Mouse (Mus musculus) gastrocnemius, postnatal 4 days (tissue): ENCODE measurements around the gene Usp11. TPM values are rescaled to one million over a fixed set of nuclear protein-coding genes. Genes with fewer than 3 reads are reported as not detected.

ENCODE experiments used
- DNase-seq, 2 experiments: peaks; one replicate each; pipeline ENCODE4 v3.0.0; 2021 to 2022; ENCODE audit warnings: low spot score in 2 of 2, mixed read lengths in 2 of 2
- long read RNA-seq, 2 experiments: library from polyadenylated mRNA; stranded (forward); transcript quantifications; one replicate each; pipeline ENCODE4 v2.0.0; 2021
- total RNA-seq, 2 experiments: library from RNA; stranded (reverse); gene quantifications; 2 replicates each; pipeline ENCODE4 v1.2.3; 2021

Gene Usp11
- total RNA-seq = 10 to 100 TPM; 19.6 to 23.3 TPM
- long read RNA-seq, experiment 1, transcript Usp11-201 (21 exons, 3,467 nt) = major isoform, 21 of 31 reads
- long read RNA-seq, experiment 1, partial matches to known transcripts = 5 of 31 reads
- long read RNA-seq, experiment 1, other reads (novel, unspliced or antisense) = 5 of 31 reads
- long read RNA-seq, experiment 2, transcript Usp11-201 (21 exons, 3,467 nt) = major isoform, 25 of 34 reads
- long read RNA-seq, experiment 2, partial matches to known transcripts = 4 of 34 reads
- long read RNA-seq, experiment 2, other reads (novel, unspliced or antisense) = 5 of 34 reads

DNA sequence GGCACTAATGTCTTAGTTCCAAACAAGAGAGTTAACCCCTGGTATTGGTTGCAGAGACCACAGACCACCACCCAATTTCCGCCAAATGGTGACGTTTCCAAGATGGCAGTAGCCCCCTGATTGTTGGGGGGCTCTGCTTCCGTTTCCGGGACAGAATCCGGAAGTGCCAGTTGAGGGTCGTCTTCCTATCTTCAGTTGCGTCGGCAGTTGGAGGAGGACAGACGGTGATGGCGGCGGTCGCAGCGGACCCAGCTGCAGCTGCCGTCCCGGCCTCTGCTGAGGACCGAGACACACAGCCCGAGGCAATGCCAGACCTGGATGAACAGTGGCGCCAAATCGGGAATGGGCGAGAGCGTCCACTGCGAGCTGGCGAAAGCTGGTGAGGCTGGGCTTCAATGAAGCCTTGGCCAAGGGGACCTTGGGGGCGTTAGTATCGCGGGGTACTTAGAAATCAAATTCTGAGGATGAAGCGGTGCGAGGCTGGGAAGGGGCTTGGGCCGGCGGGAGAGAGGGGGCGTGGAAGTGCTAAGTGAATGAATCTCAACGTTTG, at the start of gene Usp11:
Gene Usp11, plus strand, starts transcription at position 166 of the 550 bp plus-strand sequence.
- no peak for DNase-seq

DNA sequence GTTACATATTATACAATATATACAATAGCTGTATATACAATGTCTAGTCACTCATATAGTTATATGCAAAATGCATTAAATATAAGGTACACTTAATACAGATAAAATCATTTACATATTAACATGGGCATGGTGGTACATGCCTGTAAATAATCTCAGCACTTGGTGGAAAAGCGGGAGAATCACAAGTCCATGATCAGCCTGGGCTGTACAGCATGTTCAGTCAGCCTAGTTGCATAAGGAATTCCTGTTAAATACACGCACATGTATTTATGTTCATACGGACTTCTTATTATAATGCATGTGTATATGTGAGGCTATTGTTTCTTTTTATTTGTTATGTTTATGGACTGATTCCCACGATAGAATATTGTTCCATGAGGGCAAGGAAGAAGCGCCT, 46.1 kb upstream of the Usp11 start:
- no peak for DNase-seq

DNA sequence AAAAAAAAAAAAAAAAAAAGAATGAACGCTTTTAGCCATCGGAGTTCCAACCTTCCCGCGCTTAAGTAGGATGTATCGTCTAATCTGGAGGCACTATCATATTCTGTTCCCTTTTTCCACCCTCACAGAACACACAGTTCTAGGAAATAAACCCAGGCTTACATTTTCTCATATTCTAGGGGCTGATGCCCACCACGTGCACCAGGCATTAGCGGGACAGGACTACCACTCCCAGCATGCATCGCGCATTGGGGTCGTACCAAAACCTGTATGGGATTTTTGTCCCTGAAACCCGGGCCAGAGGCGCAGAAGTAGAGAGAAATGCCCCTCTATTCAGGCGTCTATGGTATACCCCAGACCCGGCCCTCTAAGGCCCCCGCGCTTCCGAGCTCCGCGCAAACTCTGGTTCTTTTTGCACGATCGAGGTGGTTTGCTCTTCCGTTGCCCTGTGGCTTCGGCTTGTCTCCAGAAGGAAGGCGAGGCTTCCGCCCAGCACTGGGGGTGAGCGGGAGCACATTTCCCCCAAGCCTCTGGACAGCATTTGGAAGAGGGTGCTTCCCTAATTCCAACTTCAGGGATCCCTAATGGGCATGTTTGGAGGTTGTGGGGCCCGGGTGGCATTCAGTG, 45.6 kb upstream of the Usp11 start, which contains the start of gene Uba1:
Gene Uba1, plus strand, starts transcription at position 301 of the 627 bp plus-strand sequence.
- DNase-seq = peak; percentile 29 to 70

DNA sequence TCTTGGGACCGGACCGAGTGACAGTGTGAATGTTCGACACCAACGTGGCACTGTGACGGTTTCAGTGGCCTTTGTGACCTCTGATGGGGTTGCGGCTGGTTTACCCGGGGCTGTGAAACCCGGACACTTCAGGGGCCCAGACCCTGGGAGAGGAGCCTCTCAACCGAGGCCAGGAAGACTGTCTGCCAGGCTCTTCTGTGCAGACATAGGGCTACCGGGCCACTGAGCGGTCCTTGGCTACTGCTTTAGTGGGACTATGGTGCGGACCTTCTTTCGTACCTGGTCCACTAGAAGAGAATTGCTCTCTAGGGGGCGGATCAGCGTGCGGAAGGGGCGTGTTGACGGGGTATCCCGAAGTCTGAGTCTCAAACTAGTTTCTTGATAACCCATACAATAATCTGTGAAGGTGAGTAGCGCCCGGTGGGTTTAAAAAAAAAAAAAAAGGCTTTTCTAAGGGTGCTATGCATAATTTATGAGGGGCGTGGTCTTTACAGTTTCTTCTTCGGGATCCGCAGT, 44.8 kb upstream of the Usp11 start:
- peak in 1 of 2 experiments; percentile 8 for DNase-seq

DNA sequence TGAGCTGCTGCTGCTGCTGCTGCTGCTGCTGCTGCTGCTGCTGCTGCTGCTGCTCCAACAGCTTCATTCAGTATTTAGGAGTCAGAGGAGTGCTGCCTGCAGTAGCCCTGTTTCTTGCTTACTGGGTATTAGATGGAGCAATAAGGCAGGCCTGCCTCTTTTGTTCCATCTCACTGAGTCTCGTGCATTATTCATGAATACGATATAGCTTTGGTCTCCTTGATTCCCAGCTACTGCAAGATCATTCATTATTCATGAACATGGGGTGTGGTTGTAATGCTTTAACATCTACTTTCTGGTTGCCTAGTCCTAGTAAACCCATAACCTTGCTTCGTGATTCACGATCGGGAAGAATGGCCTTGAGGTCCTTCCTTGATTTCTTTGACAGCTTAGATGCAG, 41.4 kb upstream of the Usp11 start:
- no peak for DNase-seq

DNA sequence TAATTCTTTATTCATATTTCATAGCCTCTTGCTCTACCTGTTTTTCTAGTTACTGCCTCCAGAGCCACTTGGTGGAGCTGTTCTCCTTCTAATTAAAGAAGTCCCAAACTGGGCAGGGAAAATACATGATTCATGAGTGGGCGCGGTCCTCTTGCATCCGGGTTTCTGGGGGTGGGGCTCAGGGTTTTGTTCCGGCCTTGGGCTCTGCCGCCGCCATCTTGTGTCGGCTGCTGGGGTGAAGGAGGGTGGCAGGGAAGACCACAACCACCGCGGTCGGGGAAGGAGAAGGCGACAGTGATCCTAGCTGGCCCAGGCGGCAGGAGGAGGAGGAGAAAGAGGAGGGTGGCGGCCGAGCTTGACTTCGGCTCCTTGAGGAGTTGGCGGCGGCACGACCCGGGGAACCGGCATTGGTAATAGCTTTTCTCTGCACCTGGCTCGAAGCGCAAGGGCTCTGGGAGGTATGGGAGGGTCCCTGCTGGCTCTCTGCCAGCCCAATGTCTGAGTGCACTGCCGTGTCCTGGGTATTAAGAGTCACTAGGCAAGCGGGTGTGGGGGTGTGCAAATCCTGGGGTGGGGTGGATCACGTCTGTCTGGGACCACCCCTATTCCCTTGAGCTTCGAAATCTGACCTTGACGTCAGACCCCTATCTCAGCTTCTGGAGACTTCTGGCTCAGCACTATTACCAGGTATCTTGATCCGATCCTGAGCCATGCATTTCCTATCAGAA, 40.8 kb upstream of the Usp11 start:
- peak; percentile 56 to 78 for DNase-seq

DNA sequence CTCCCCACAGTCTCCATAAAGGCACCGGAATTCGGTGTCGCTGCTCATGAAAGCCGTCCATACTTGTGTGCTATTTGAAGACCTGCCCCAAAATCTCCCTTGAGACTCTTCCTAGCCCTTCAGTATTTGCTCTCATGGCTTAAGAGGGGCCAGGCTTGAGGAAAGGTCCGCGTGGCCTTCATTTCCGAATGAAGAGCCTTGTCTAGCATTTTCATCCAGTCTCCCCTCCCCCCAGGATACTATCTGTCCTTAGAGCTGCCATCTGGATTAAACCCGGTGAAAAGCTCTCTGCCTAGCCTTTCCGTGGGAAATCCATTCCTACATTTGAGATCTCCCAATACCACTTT, 40.3 kb upstream of the Usp11 start:
- no peak for DNase-seq

DNA sequence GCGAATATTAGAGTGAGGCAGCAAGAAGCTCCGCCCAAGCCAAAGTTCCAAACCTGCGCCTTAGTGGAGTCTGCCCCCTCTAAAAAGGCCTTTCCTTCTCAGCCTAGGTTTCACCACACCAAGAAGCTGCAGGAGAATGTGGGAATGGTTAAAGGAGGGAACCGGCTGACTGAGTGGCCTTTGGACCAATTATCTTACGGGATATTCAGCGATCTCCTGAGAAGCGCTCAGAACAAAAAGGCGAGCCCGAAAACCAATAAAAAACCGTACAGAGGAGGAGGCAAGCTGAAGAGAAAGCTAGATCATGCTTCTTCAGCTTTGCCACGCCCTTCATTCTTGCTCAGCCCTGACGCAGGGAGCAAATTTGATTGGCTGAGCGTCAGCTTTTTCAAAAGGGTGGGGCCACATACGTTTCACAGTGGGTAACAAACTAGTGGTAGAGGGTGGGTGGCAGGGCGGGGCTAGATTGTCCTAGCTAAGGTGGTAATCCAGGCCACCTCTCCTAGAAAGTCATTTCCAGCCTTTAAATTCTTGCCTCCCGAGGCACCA, 16.1 kb upstream of the Usp11 start, which contains the start of gene Cdk16:
Gene Cdk16, plus strand, starts transcription at position 436 of the 549 bp plus-strand sequence.
- peak in 1 of 2 experiments; percentile 79 for DNase-seq

DNA sequence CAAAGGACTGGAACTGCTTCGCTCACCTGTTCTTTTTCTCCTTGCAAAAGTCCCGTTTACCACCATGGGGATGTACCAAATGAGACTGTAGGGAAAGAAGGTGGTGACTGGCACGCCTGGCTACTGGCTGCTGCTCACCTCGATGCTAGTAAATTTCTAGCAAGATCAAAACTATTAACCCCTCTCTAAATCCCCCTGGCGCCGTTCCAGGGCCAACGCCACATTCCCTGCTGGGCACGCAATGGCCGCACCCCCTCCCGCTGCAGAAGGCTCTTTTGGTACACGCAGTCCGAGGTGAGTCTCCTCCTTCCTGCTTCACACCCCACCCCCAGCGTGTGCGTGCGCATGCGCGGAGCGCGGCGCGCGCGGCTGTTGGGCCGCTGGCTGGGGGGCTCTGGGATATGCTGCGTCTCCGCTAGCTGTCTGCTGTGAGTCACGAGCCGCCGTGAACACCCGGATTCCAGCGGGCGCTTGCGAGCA, 15.6 kb upstream of the Usp11 start:
- DNase-seq = peak; percentile 57 to 79

DNA sequence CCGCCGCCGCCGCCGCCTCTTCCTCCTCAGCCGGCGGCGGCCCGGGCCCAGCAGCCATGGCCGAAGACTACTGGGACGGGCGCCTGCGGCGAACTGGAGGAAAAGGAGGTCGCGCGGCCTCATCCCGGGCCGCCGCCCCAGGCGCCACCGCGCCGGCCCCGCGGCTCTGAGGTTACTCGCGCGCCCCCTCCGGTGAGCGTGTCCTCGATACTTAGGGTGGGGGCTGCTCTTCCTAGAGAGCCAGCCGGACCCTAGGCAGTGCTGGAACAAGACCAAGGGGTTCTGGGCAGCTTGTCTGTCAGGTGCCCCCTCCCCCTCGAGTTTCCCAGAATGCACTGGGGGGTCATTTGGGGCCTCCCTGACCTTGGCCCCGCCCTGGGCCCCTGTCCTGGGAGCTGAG, 15.1 kb upstream of the Usp11 start:
- DNase-seq = peak; percentile 21 to 66

DNA sequence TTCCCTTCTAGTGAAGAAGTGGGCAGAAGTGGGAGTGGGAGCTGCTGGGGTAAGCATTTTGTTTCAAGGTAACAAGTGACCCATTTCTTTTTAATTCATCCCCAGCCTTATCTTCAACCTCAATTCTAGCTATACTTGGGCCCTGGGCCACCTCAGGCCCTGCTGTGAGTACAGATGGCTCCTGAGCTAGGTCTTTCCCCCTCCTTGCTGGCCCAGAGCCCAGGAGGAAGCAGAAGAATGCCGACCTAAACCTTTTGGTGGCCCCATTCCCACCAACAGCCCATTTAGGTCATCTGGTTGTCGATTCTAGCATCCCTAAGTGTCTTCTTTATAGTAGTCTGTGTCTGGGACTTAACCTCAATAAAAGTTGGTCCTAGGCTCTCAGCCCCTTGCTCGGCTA, 12.1 kb upstream of the Usp11 start:
- DNase-seq = no peak

DNA sequence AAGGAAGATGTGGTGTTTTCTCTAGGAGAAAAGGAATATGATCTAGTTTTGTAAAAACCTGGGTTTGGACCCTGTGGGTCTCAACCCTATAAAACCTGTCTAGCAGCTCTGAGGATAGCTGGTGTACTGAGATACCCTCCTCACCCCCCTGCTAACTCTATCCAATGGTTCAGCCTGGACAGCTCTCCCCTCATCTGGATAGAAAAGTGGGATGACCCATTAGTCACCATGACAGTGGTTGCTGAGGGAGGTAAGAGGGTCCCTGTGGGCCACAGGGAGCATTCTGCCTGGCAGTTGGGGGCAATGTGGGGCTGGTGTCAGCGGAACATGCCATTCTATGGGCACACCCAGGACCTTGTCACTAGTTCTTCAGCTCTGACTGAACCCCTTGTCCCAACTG, 11.1 kb upstream of the Usp11 start:
- no peak for DNase-seq

DNA sequence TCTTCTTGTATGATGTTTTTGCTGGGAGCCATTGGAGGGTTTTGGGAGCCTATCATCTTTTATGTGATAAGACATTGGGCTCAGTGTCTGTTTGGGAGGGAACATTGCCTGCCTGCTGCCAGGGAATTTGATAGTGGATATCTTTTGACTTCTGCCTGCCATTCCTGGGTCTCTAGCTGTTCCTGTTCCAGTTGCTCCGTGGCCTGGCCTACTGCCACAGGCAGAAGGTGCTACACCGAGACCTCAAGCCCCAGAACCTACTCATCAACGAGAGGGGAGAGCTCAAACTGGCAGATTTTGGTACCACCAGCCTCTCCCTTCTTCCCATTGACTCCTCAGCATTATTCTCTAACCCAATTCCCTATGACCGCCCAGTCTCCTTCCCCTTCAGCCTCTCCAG, 7.9 kb upstream of the Usp11 start:
- no peak for DNase-seq

DNA sequence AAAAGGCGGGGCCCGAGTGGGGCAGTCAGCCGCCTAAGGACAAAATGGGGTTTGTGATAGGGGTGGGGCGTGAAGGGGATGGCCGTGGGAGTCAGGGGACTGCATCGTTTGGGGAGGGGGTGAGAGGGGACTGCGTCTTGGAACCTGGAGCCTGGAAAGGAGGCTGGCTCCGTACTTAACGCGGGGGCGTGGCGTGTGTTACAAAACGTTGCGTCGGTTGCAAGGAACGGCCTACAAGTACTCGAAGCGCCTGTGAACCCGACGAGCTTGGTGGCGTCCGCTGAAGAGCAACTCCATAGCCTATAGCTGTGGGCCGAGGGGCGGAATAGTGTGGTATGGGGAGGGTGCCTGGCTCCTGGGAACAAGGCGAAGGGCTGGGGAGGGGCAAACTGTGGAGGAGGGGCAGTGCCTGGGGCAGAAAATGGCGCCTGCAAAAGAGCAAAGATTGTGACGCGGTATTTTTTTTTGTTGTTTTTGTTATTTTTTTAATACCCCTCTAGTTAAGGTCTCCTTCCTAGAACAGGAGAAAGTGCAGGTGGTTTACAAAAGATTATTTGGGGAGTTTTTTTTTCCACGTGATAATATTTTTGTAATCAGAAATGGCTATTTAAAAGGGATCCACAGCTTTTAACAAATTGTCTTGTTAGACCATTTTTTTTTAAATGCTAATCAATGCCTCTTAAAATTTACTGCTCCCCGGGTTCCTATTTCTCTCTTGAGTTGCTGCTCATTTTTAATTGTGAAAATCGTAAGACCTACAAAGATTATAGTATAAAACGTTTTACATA, 783 bp downstream of the Usp11 start:
- peak; percentile 44 to 74 for DNase-seq

DNA sequence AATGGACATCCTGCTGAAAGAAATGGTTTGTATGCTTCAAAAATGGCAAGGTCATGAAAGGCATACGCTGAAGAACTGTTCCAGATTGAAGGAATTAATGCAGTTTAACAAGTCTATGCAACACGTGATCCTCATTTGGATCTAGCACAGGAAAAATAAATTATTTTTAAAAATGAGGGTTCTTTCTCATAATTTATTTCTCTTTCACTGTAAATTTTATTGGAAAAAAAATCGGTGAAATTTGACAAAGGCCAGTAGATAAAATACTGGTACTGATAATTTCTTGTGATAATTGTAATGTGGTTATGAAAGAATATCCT, 1.3 kb downstream of the Usp11 start:
- no peak for DNase-seq

DNA sequence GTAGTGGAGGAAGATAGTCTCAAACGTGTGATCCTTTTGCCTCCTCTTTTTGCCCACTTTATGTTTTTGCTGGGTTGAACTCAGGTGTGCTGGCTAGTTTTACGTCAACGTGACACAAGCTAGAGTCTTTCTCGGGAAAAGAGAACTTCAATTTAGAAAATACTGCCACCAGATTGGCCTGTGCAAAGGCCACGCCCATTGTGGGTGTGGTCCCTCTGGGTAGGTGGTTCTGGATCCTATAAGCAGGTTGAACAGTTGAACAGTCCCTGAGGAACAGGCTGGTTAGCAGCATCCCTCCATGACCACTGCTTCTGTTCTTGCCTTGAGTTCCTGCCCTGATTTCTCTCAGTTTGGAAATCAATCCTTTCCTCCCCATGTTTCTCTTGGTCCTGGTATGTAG, 25.0 kb downstream of the Usp11 start:
- no peak for DNase-seq

DNA sequence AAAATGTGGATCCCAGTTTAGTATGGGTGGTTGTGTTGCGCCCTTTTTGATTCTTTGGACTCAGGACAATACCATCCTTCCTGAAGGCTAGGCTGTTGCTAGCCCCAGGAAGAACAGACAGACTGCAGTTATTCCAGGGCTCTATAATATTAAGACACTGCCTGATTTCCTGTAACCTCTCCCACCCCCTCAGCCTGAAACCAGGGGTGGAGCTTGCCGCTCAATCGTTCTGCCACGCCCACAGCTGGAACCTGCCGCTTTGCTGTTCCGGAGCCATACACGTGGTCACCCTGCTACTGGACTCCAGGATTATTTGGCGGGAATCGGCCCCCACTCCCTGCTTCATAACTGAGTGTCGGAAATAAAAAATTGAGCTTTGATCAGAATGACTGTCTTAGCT, 26.3 kb downstream of the Usp11 start:
- DNase-seq = peak in 1 of 2 experiments; percentile 8

DNA sequence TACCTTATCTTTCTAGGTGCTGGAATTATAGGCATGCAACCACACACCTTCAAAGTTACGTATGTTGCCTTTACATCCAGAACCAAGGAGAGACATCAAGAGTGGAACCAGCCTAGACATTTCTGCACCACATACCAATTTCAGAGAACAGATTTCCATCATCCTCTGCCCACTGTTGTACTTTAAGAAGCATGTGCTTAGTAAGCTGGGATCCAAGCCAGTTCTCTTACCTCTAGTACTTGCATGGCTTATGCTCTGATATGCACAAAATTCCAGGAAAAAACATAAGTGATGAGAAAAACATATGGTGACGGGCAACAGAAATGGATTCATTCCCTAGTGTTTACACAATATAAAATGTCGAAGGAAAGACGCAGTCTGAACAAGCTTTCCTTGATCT, 32.8 kb downstream of the Usp11 start:
- DNase-seq = no peak

DNA sequence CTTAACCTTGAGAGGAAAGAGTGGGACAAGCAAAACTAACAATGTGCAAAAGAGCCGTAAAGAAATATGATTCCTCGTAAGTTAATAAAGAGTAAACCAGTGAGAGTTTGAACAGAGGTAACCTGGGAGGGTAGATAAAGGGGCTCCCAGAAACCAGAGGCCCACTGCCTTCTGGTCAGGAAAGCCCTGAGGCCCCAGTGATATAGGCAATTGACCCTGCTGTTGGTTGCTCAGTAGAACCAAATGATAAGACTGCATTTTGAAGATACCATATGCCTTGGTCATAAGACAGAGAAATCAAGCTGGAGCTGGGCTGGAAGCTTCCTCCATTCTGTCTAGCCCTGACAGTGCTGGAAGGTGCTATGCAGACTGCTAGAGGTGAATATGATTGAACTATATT, 45.1 kb downstream of the Usp11 start:
- DNase-seq = no peak

DNA sequence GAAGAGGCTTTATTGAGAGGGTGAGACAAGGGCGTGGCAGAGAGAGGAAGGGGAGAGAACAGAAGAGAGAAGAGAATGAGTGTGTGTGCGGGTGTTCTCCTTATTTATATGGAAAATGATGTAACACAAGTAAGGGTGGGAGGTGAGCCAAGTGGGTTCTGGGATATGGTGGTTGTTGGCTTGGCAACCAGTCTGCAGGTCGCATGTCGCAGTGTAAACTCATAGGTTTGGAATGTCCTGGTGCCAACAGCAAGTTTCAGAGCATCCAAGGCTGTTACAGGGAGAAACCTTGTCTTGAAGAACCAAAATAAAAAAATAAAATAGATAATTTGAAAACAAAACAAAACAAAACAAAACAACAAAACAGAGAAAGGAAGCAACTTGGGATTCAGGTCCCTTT, 57.5 kb downstream of the Usp11 start:
- DNase-seq = no peak
